Mouse (Mus musculus): ENCODE measurements around the gene Gm17509. TPM values are rescaled to one million over a fixed set of nuclear protein-coding genes. Genes with fewer than 3 reads are reported as not detected.

The Gm17509 gene
- total and polyA plus RNA-seq, 2 experiments: 0.09 TPM; not detected in 1

DNA sequence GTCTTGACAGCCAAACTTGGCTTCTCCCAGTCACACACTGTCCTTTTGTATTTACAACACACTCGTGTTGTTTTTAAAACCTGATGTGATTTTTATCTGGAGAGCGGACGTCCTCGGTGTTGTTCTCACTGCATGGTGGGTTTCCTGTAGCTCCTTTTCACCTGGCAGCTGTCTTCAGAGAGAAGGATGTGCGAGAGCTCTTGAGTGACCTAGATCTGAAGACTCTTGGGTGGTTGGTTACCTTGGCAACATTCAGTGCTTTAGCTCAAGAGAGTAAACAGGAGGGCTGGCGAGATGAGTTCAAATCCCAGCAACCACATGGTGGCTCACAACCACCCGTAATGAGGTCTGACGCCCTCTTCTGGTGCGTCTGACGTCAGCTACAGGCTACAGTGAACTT, 4.7 kb downstream of the Gm17509 start:
- Histone ChIP-seq H3K27me3 (ENCODE audit: control insufficient read depth, insufficient read depth, low read length) (peaks cover 13% of the 10 kb centered on the region), H3K27ac (replicated peaks; ENCODE audit: insufficient read depth, low read depth, low read length) (no peak overlapping the region), H3K36me3 (ENCODE audit: control insufficient read depth, insufficient read depth, low read length) (no peaks in the 10 kb centered on the region), H3K4me1 (ENCODE audit: control insufficient read depth, insufficient read depth, low read length) (peaks cover 3% of the 10 kb centered on the region; the same call in 1 of the 2 replicates), H3K9ac (ENCODE audit: low read depth, low read length) (no peak overlapping the region), H3K79me2 (ENCODE audit: control insufficient read depth, insufficient read depth, low read length) (no peaks in the 10 kb centered on the region), H3K4me3 (ENCODE audit: insufficient read depth, low read depth, low read length) (no peak overlapping the region)
- WGBS: 36% methylated on average over 10 of the region's 10 CpGs
- DNase-seq (ENCODE audit: extremely low read depth, low read depth, low spot score): peak; percentile 13
- TF ChIP-seq POLR2A (IDR thresholded peaks at IDR 0.05; ENCODE audit: extremely low read depth, insufficient read depth, low read length): no peak
- TF ChIP-seq CTCF (IDR thresholded peaks at IDR 0.05; ENCODE audit: low read depth, low read length): no peak

DNA sequence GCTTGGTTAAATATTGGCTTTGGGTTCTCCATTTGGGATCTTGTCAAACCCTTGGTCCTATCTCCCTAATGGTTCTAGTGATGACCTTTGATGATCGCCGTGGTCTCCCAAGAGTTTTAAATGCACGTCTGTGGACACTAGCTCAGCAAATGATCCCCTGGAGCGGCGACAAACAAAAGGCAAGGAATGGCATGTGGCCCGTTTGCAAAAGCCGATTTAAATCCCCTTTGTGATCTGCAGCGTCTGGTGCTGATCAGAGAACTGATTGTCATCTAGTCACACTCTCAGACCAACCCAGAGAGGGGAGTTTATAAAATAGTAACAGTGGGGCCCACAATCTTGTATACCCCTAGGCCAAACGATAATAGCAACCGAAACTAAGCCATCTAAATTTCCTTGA, 5.4 kb downstream of the Gm17509 start:
- no peak overlapping the region for H3K9ac ChIP-seq (ENCODE audit: low read depth, low read length)
- TF ChIP-seq CTCF (IDR thresholded peaks at IDR 0.05; ENCODE audit: low read depth, low read length) (no peak), POLR2A (IDR thresholded peaks at IDR 0.05; ENCODE audit: extremely low read depth, insufficient read depth, low read length) (no peak)
- peaks cover 7% of the 10 kb centered on the region for H3K27me3 ChIP-seq (ENCODE audit: control insufficient read depth, insufficient read depth, low read length)
- no peaks in the 10 kb centered on the region for H3K79me2 ChIP-seq (ENCODE audit: control insufficient read depth, insufficient read depth, low read length)
- DNase-seq (ENCODE audit: extremely low read depth, low read depth, low spot score): peak; percentile 23
- peaks cover 2% of the 10 kb centered on the region; the same call in 1 of the 2 replicates for H3K4me1 ChIP-seq (ENCODE audit: control insufficient read depth, insufficient read depth, low read length)
- H3K36me3 ChIP-seq (ENCODE audit: control insufficient read depth, insufficient read depth, low read length): no peaks in the 10 kb centered on the region
- no peak overlapping the region for H3K4me3 ChIP-seq (ENCODE audit: insufficient read depth, low read depth, low read length)
- WGBS: 21% methylated on average over 10 of the region's 10 CpGs
- H3K27ac ChIP-seq (replicated peaks; ENCODE audit: insufficient read depth, low read depth, low read length): no peak overlapping the region

DNA sequence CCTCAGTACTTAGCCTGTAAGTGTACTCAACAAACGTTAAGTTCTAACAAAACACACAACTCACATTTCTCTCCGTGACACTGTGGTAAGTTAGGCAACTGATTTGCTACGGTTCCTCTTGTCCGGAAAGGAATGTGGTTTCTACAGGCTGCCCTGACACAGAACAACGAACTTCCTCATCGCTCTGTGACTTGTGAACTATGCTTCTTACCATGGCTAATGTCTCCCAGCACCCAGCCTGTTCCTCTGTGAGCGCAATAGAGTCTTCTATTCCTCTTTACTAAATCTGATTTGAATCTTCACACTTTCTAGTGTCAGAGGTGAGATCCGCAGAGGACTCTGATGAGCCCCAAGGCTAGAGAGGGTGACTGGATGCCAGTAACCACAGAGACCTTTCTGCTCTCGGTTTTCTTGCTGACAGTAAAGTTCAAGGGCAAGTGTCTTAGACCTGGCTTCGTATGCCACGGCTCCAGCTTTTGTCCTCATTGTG, 9.4 kb downstream of the Gm17509 start:
- H3K4me3 ChIP-seq (ENCODE audit: insufficient read depth, low read depth, low read length): no peak overlapping the region
- no peak overlapping the region for H3K27ac ChIP-seq (replicated peaks; ENCODE audit: insufficient read depth, low read depth, low read length)

DNA sequence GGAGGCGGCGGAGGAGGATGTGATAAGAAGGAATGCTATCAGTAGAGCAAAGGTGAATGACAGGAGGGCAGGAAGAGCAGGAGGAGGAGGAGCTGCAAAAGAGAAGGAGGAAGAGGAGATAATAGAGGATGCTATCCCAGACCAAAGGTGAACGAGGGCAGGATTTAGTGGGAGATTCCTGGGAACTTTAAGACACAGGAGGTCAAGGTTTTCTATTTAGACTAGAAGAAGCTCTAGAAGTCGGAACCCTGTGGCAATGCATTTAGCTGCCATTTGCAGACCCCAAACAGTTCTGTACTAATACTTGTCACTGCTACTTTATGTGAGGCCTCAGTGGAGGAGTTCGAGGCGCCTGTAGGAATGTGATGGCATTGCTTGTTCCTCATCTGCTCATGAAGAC, 12.6 kb downstream of the Gm17509 start, which contains the start of gene Emb:
TSS of gene Emb (plus strand) at position 301 of the 400 bp plus-strand sequence.
- no peak for DNase-seq (ENCODE audit: extremely low read depth, low read depth, low spot score)
- Histone ChIP-seq H3K4me1 (ENCODE audit: control insufficient read depth, insufficient read depth, low read length) (no peaks in the 10 kb centered on the region), H3K79me2 (ENCODE audit: control insufficient read depth, insufficient read depth, low read length) (no peaks in the 10 kb centered on the region), H3K9ac (ENCODE audit: low read depth, low read length) (no peak within 1 kb of the TSS), H3K36me3 (ENCODE audit: control insufficient read depth, insufficient read depth, low read length) (no peaks in the 10 kb centered on the region), H3K27ac (replicated peaks; ENCODE audit: insufficient read depth, low read depth, low read length) (no peak within 1 kb of the TSS), H3K4me3 (ENCODE audit: insufficient read depth, low read depth, low read length) (no peak within 1 kb of the TSS), H3K27me3 (ENCODE audit: control insufficient read depth, insufficient read depth, low read length) (peaks cover 2% of the 10 kb centered on the region; the same call in 1 of the 2 replicates)
- WGBS: 51% methylated on average over 6 of the region's 6 CpGs
- TF ChIP-seq CTCF (IDR thresholded peaks at IDR 0.05; ENCODE audit: low read depth, low read length) (no peak), POLR2A (IDR thresholded peaks at IDR 0.05; ENCODE audit: extremely low read depth, insufficient read depth, low read length) (no peak)

More for the DNA sequence above, 9.4 kb downstream of the Gm17509 start:
- 47% methylated on average over 11 of the region's 11 CpGs for WGBS
- H3K27me3 ChIP-seq (ENCODE audit: control insufficient read depth, insufficient read depth, low read length): peaks cover 2% of the 10 kb centered on the region; the same call in 1 of the 2 replicates
- no peaks in the 10 kb centered on the region for H3K79me2 ChIP-seq (ENCODE audit: control insufficient read depth, insufficient read depth, low read length)
- no peaks in the 10 kb centered on the region for H3K36me3 ChIP-seq (ENCODE audit: control insufficient read depth, insufficient read depth, low read length)
- DNase-seq (ENCODE audit: extremely low read depth, low read depth, low spot score): peak; percentile 19
- H3K4me1 ChIP-seq (ENCODE audit: control insufficient read depth, insufficient read depth, low read length): peaks cover 2% of the 10 kb centered on the region; the same call in 1 of the 2 replicates
- no peak overlapping the region for H3K9ac ChIP-seq (ENCODE audit: low read depth, low read length)
- TF ChIP-seq CTCF (IDR thresholded peaks at IDR 0.05; ENCODE audit: low read depth, low read length): no peak
- no peak for TF ChIP-seq POLR2A (IDR thresholded peaks at IDR 0.05; ENCODE audit: extremely low read depth, insufficient read depth, low read length)

DNA sequence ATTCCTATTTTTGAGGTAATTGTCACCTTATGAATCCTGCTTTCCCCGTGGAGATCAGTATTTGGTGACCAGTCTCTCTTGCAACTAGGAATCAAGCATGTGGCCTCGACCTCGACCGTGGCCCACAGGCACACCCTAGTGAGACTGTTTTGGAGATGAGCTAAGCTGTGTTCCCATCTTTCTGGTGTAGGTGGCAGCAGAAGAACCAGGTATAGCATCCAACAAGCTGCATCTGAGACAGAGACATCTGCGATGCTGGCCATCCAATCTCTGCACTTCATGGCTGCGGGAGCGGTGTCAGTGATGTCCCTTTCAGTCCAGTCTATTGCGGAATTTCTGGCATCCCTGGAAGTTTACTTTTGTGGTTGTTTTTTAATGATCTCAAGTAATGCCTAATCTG, 14.8 kb downstream of the Gm17509 start:
- no peak for DNase-seq (ENCODE audit: extremely low read depth, low read depth, low spot score)
- 83% methylated on average over 8 of the region's 8 CpGs for WGBS
- H3K27ac ChIP-seq (replicated peaks; ENCODE audit: insufficient read depth, low read depth, low read length): no peak overlapping the region
- H3K79me2 ChIP-seq (ENCODE audit: control insufficient read depth, insufficient read depth, low read length): no peaks in the 10 kb centered on the region
- H3K4me3 ChIP-seq (ENCODE audit: insufficient read depth, low read depth, low read length): no peak overlapping the region
- H3K27me3 ChIP-seq (ENCODE audit: control insufficient read depth, insufficient read depth, low read length): peaks cover 2% of the 10 kb centered on the region; the same call in 1 of the 2 replicates
- no peaks in the 10 kb centered on the region for H3K4me1 ChIP-seq (ENCODE audit: control insufficient read depth, insufficient read depth, low read length)
- no peaks in the 10 kb centered on the region for H3K36me3 ChIP-seq (ENCODE audit: control insufficient read depth, insufficient read depth, low read length)
- no peak for TF ChIP-seq CTCF (IDR thresholded peaks at IDR 0.05; ENCODE audit: low read depth, low read length)
- TF ChIP-seq POLR2A (IDR thresholded peaks at IDR 0.05; ENCODE audit: extremely low read depth, insufficient read depth, low read length): no peak
- no peak overlapping the region for H3K9ac ChIP-seq (ENCODE audit: low read depth, low read length)

DNA sequence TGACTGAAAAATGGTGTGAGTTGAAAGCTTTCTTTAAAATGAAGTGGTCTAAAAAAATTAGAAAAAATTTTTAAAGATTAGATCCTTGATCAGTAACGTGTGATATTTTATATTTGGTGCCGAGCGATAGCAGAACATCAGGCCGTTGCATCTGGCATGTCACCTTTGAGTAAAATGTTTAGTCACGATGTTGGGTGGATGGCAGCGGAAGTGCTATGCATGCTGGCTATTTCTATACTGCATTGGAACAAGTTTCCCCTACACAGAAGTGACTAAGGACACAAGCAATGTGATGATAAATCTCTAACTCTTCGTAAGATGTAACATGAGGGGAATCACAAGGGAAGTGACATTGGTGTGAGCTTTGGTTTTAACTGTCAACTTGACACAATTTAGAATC, 16.2 kb downstream of the Gm17509 start:
- TF ChIP-seq CTCF (IDR thresholded peaks at IDR 0.05; ENCODE audit: low read depth, low read length): no peak
- no peak for TF ChIP-seq POLR2A (IDR thresholded peaks at IDR 0.05; ENCODE audit: extremely low read depth, insufficient read depth, low read length)
- no peak overlapping the region for H3K27ac ChIP-seq (replicated peaks; ENCODE audit: insufficient read depth, low read depth, low read length)
- H3K27me3 ChIP-seq (ENCODE audit: control insufficient read depth, insufficient read depth, low read length): peaks cover 2% of the 10 kb centered on the region; the same call in 1 of the 2 replicates
- no peak overlapping the region for H3K9ac ChIP-seq (ENCODE audit: low read depth, low read length)
- no peaks in the 10 kb centered on the region for H3K36me3 ChIP-seq (ENCODE audit: control insufficient read depth, insufficient read depth, low read length)
- WGBS: 92% methylated on average over 7 of the region's 7 CpGs
- no peak overlapping the region for H3K4me3 ChIP-seq (ENCODE audit: insufficient read depth, low read depth, low read length)
- H3K4me1 ChIP-seq (ENCODE audit: control insufficient read depth, insufficient read depth, low read length): no peaks in the 10 kb centered on the region
- no peak for DNase-seq (ENCODE audit: extremely low read depth, low read depth, low spot score)
- no peaks in the 10 kb centered on the region for H3K79me2 ChIP-seq (ENCODE audit: control insufficient read depth, insufficient read depth, low read length)
